In the genomic region with DNA sequence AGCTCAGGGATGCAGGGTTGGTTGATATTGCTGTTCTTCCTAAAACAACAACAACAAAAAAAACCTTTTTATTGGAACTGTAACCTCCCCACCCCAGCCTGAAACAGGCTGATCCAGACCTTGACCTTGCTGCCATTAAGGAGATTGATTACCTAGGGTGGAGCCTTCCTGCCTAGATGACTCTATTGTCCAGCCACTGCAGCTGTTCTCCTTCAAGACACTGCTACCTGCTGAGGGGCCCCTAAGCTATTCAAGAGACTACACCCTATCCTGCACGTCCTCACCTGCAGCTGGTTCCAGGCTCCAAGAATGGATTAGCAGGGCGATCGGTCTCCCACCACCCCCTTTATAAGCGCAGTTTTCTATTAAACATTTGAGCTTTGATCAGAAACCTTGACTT, we compare ENCODE assay signal across 33 mouse cellular contexts. TPM values are rescaled to one million over a fixed set of nuclear protein-coding genes. Genes with fewer than 3 reads are reported as not detected.
"Had no signal": no experiment of that assay in that cellular context is flagged by ENCODE, and none has a peak within 500 bp of the region (broad histone marks: within the 10 kb centered on the region; RNA-seq: fewer than 3 reads in every experiment).

No protein-coding gene starts in this region.

- H3K27ac ChIP-seq: gastrocnemius, adult 2 months; heart, embryonic 13.5 days; heart, embryonic 15.5 days; hindbrain, embryonic 13.5 days; hindbrain, embryonic 15.5 days; hindbrain, postnatal 0 days; kidney, embryonic 15.5 days; kidney, postnatal 0 days; left cerebral cortex, adult 2 months; limb, embryonic 13.5 days; limb, embryonic 15.5 days; liver, embryonic 12.5 days; liver, embryonic 14.5 days had no signal

- DNase-seq: gastrocnemius, adult 2 months; gastrocnemius, postnatal 10 days; gastrocnemius, postnatal 25 days; heart, adult 18-20 months; heart, postnatal 14 days; heart, postnatal 36 days; kidney, adult 11 months; kidney, adult 2 months; kidney, adult 9 months; kidney, postnatal 14 days; kidney, postnatal 36 days; left cerebral cortex, postnatal 4 days had no signal

- H3K4me3 ChIP-seq: gastrocnemius, adult 2 months; heart, embryonic 13.5 days; heart, embryonic 15.5 days; hindbrain, embryonic 13.5 days; hindbrain, embryonic 15.5 days; kidney, embryonic 15.5 days; left cerebral cortex, adult 2 months; limb, embryonic 13.5 days; limb, embryonic 15.5 days; liver, embryonic 12.5 days had no signal

- H3K4me1 ChIP-seq: heart, embryonic 13.5 days; heart, embryonic 15.5 days; hindbrain, embryonic 13.5 days; hindbrain, embryonic 15.5 days; kidney, embryonic 15.5 days; limb, embryonic 13.5 days; limb, embryonic 15.5 days; liver, embryonic 12.5 days had no signal

- H3K9ac ChIP-seq: heart, embryonic 13.5 days; heart, embryonic 15.5 days; hindbrain, embryonic 13.5 days; hindbrain, embryonic 15.5 days; kidney, embryonic 15.5 days; limb, embryonic 13.5 days; limb, embryonic 15.5 days; liver, embryonic 12.5 days; liver, embryonic 14.5 days had no signal

- H3K36me3 ChIP-seq: heart, embryonic 13.5 days; heart, embryonic 15.5 days; hindbrain, embryonic 13.5 days; hindbrain, embryonic 15.5 days; kidney, embryonic 15.5 days; limb, embryonic 13.5 days; limb, embryonic 15.5 days; liver, embryonic 12.5 days had no signal

RNA-seq across cellular contexts. Expression of a gene that starts 54.4 kb away (rescaled TPM):
- total RNA-seq: gastrocnemius, adult 2 months; gastrocnemius, postnatal 10 days; gastrocnemius, postnatal 25 days; gastrocnemius, postnatal 4 days; heart, adult 18-20 months; heart, postnatal 14 days; heart, postnatal 36 days; hematopoietic stem cell, adult 5-6 weeks; hindbrain, postnatal 0 days; layer of hippocampus, adult 18-20 months; layer of hippocampus, adult 8-10 months; layer of hippocampus, postnatal 10 days; layer of hippocampus, postnatal 25 days; left cerebral cortex, adult 2 months; left cerebral cortex, postnatal 10 days; left cerebral cortex, postnatal 25 days; left cerebral cortex, postnatal 4 days; liver, adult 2 months had no signal
